Mouse (Mus musculus): Measurements from ENCODE around the gene AU021092.
A peak's percentile ranks its signal among the peaks of the same experiment; 100 is the strongest.
"Not testable (repeated sequence)": the region's sequence is repeated elsewhere in the genome, so short reads cannot be mapped to it uniquely, and the experiment has no call there.

The AU021092 gene

GRCm38 (mm10) chr16:5222140-5222539, at the start of gene AU021092:
TSS of gene AU021092 (minus strand) at chr16:5222299.
- DNase-seq (ENCODE audit: low spot score in 2 of 2) = no peak

GRCm38 (mm10) chr16:5271411-5272035, 49.4 kb upstream of the AU021092 start:
- no peak for DNase-seq (ENCODE audit: low spot score in 2 of 2)

- no peak for DNase-seq (ENCODE audit: low spot score in 2 of 2)
Observed at GRCm38 (mm10) chr16:5263926-5264325, 41.8 kb upstream of the AU021092 start.

- DNase-seq (ENCODE audit: low spot score in 2 of 2) = no peak
Observed at GRCm38 (mm10) chr16:5263156-5263555, 41.1 kb upstream of the AU021092 start.

- DNase-seq (ENCODE audit: low spot score in 2 of 2) = peak; percentile 90 to 98
Observed at GRCm38 (mm10) chr16:5255779-5256496, 33.8 kb upstream of the AU021092 start, which contains the start of gene Eef2kmt. TSS of gene Eef2kmt (minus strand) at chr16:5255983.

- DNase-seq (ENCODE audit: low spot score in 2 of 2) = no peak
Observed at GRCm38 (mm10) chr16:5255081-5255740, 33.1 kb upstream of the AU021092 start.

GRCm38 (mm10) chr16:5254346-5255025, 32.4 kb upstream of the AU021092 start:
- DNase-seq (ENCODE audit: low spot score in 2 of 2) = peak; percentile 64 to 85

- no peak for DNase-seq (ENCODE audit: low spot score in 2 of 2)
Observed at GRCm38 (mm10) chr16:5252260-5252659, 30.2 kb upstream of the AU021092 start.

GRCm38 (mm10) chr16:5250891-5251290, 28.8 kb upstream of the AU021092 start:
- no peak for DNase-seq (ENCODE audit: low spot score in 2 of 2)

- DNase-seq (ENCODE audit: low spot score in 2 of 2) = peak in 1 of 2 experiments; percentile 71
Observed at GRCm38 (mm10) chr16:5244411-5244810, 22.3 kb upstream of the AU021092 start.

GRCm38 (mm10) chr16:5242882-5243281, 20.8 kb upstream of the AU021092 start:
- DNase-seq (ENCODE audit: low spot score in 2 of 2) = no peak

- no peak for DNase-seq (ENCODE audit: low spot score in 2 of 2)
Observed at GRCm38 (mm10) chr16:5242355-5242754, 20.3 kb upstream of the AU021092 start.

GRCm38 (mm10) chr16:5233418-5234313, 11.6 kb upstream of the AU021092 start, which contains the start of gene Alg1:
TSS of gene Alg1 (plus strand) at chr16:5233621.
- DNase-seq (ENCODE audit: low spot score in 2 of 2) = peak; percentile 75 to 92

- DNase-seq (ENCODE audit: low spot score in 2 of 2) = no peak
Observed at GRCm38 (mm10) chr16:5232982-5233381, 10.9 kb upstream of the AU021092 start.

- DNase-seq (ENCODE audit: low spot score in 2 of 2) = not testable (repeated sequence)
Observed at GRCm38 (mm10) chr16:5228103-5228502, 6.0 kb upstream of the AU021092 start.

GRCm38 (mm10) chr16:5227501-5227900, 5.4 kb upstream of the AU021092 start:
- DNase-seq (ENCODE audit: low spot score in 2 of 2) = not testable (repeated sequence)

- not testable (repeated sequence) for DNase-seq (ENCODE audit: low spot score in 2 of 2)
Observed at GRCm38 (mm10) chr16:5226534-5226933, 4.4 kb upstream of the AU021092 start.

- DNase-seq (ENCODE audit: low spot score in 2 of 2) = no peak
Observed at GRCm38 (mm10) chr16:5221403-5221802, 696 bp downstream of the AU021092 start.

GRCm38 (mm10) chr16:5217341-5218133, 4.6 kb downstream of the AU021092 start:
- no peak for DNase-seq (ENCODE audit: low spot score in 2 of 2)

- DNase-seq (ENCODE audit: low spot score in 2 of 2) = no peak
Observed at GRCm38 (mm10) chr16:5216686-5217085, 5.4 kb downstream of the AU021092 start.

Measured in spleen, postnatal 10 days (tissue).